Mouse (Mus musculus) MEL (cell line): ENCODE measurements around the gene Osbp2.

Experiments
- CTCF ChIP-seq, 3 experiments: IDR thresholded peaks in 2 of 3; conservative IDR thresholded peaks in 1 of 3; 2 replicates each; pipeline ENCODE4 v1.5.1; 2011 to 2012; ENCODE audit warnings: low read length in 3 of 3, low read depth in 2 of 3, mild to moderate bottlenecking in 2 of 3, improper control_type of control experiment in 1 of 3, inconsistent platforms in 1 of 3, mixed read lengths in 1 of 3, moderate library complexity in 1 of 3; ENCODE audit not compliant: control insufficient read depth in 1 of 3, insufficient read depth in 1 of 3, poor library complexity in 1 of 3, severe bottlenecking in 1 of 3
- E2F4 ChIP-seq: IDR thresholded peaks from 2 replicates; pipeline ENCODE4 v1.6.1; 2011; ENCODE audit warnings: low read depth, low read length, improper control_type of control experiment, borderline replicate concordance
- EP300 ChIP-seq, 2 experiments: IDR thresholded peaks; 2 replicates each; pipeline ENCODE4 v1.6.1; 2011; ENCODE audit warnings: improper control_type of control experiment in 2 of 2, low read length in 2 of 2, low read depth in 1 of 2, mild to moderate bottlenecking in 1 of 2
- GATA1 ChIP-seq: IDR thresholded peaks from 2 replicates; pipeline ENCODE4 v1.6.1; 2011; ENCODE audit warnings: low read depth, low read length, improper control_type of control experiment
- HCFC1 ChIP-seq: IDR thresholded peaks from 2 replicates; pipeline ENCODE4 v1.6.1; 2012; ENCODE audit warnings: low read depth, mild to moderate bottlenecking, inconsistent platforms, low read length, improper control_type of control experiment, moderate library complexity
- POLR2A ChIP-seq, 2 experiments: IDR thresholded peaks; 2 replicates each; pipeline ENCODE4 v1.6.1; 2011 to 2012; ENCODE audit warnings: low read length in 2 of 2, mild to moderate bottlenecking in 2 of 2, control low read depth in 1 of 2, improper control_type of control experiment in 1 of 2, low read depth in 1 of 2, moderate library complexity in 1 of 2; ENCODE audit not compliant: control insufficient read depth in 1 of 2, insufficient read depth in 1 of 2, poor library complexity in 1 of 2
- POLR2AphosphoS2 ChIP-seq: IDR thresholded peaks from 2 replicates; pipeline ENCODE4 v1.6.1; 2011; ENCODE audit warnings: low read length, improper control_type of control experiment
- RAD21 ChIP-seq: IDR thresholded peaks from 2 replicates; pipeline ENCODE4 v1.6.1; 2011; ENCODE audit warnings: mild to moderate bottlenecking, low read depth, low read length, improper control_type of control experiment
- SMC3 ChIP-seq: IDR thresholded peaks from 2 replicates; pipeline ENCODE4 v1.6.1; 2011; ENCODE audit warnings: low read depth, low read length, improper control_type of control experiment

DNA sequence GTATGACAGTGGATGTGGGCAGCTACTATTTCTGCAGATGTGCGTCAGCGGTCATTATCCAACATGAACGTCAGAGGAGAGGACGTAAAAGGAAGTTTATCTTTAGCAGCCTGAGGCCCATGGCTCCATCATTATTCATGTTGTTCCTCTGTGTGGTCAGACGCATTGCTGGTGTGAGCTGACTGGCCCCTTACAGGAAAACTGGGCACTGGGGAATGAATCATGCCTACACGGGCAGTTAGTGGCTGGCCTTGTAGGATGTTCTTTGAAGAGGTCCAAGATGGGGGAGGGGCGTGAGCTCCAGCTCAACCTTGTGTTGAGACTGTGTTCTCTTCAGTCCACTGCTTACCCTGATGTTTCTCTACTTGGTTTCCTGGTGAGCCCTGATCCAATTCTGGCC is 109.0 kb downstream of the Osbp2 start:
- TF ChIP-seq CTCF (IDR thresholded peaks at IDR 0.05 in 2 of 3, conservative IDR thresholded peaks at IDR 0.05 in 1 of 3; ENCODE audit: control insufficient read depth in 1 of 3, insufficient read depth in 1 of 3, low read depth in 2 of 3, low read length in 3 of 3, poor library complexity in 1 of 3, severe bottlenecking in 1 of 3) (no peak), POLR2AphosphoS2 (no peak), EP300 (IDR thresholded peaks at IDR 0.05; ENCODE audit: low read depth in 1 of 2, low read length in 2 of 2) (no peak), RAD21 (no peak), GATA1 (no peak), SMC3 (no peak), HCFC1 (no peak), POLR2A (IDR thresholded peaks at IDR 0.05; ENCODE audit: control insufficient read depth in 1 of 2, insufficient read depth in 1 of 2, low read depth in 1 of 2, low read length in 2 of 2, poor library complexity in 1 of 2) (no peak), E2F4 (no peak)
